Mouse (Mus musculus): ENCODE results near the gene Clcnkb. TPM values are rescaled to one million over a fixed set of nuclear protein-coding genes. Genes with fewer than 3 reads are reported as not detected.

Gene Clcnkb
- polyA plus RNA-seq, 1 experiment from 2014 or later = not detected

GRCm38 (mm10) chr4:141400171-141400570 lies 15.6 kb downstream of the Clcnkb start:
- no peak overlapping the region for H3K4me3 ChIP-seq (ENCODE audit: low read depth, low read length)
- H3K4me2 ChIP-seq = no peak overlapping the region
- ATAC-seq (replicated peaks; ENCODE audit: low FRiP score) = no peak
- WGBS = 77% methylated on average over 15 of the region's 15 CpGs
- H3K36me3 ChIP-seq (ENCODE audit: control insufficient read depth, insufficient read depth, low read length) = no peaks in the 10 kb centered on the region
- H3K4me1 ChIP-seq (replicated peaks; ENCODE audit: control insufficient read depth, insufficient read depth, low read length) = no peaks in the 10 kb centered on the region
- DNase-seq (ENCODE audit: low spot score) = no peak
- no peaks in the 10 kb centered on the region for H3K9me3 ChIP-seq (ENCODE audit: control insufficient read depth, low read length)
- no peak overlapping the region for H3K27ac ChIP-seq (ENCODE audit: low read depth, low read length)
- no peak overlapping the region for H3K9ac ChIP-seq (ENCODE audit: low read depth, low read length)
- peaks cover 15% of the 10 kb centered on the region for H3K27me3 ChIP-seq (replicated peaks; ENCODE audit: control insufficient read depth, insufficient read depth, low read length)

GRCm38 (mm10) chr4:141398545-141398944 lies 17.3 kb downstream of the Clcnkb start, which contains the start of gene Clcnka:
TSS of gene Clcnka (minus strand) at chr4:141398724.
- peaks cover 12% of the 10 kb centered on the region for H3K27me3 ChIP-seq (replicated peaks; ENCODE audit: control insufficient read depth, insufficient read depth, low read length)
- ATAC-seq (replicated peaks; ENCODE audit: low FRiP score) = no peak
- no peak for DNase-seq (ENCODE audit: low spot score)
- H3K4me2 ChIP-seq = no peak within 1 kb of the TSS
- H3K36me3 ChIP-seq (ENCODE audit: control insufficient read depth, insufficient read depth, low read length) = no peaks in the 10 kb centered on the region
- no peak within 1 kb of the TSS for H3K27ac ChIP-seq (ENCODE audit: low read depth, low read length)
- H3K9ac ChIP-seq (ENCODE audit: low read depth, low read length) = no peak within 1 kb of the TSS
- no peaks in the 10 kb centered on the region for H3K9me3 ChIP-seq (ENCODE audit: control insufficient read depth, low read length)
- no peak within 1 kb of the TSS for H3K4me3 ChIP-seq (ENCODE audit: low read depth, low read length)
- H3K4me1 ChIP-seq (replicated peaks; ENCODE audit: control insufficient read depth, insufficient read depth, low read length) = no peaks in the 10 kb centered on the region
- 58% methylated on average over 12 of the region's 12 CpGs for WGBS

GRCm38 (mm10) chr4:141397861-141398260 lies 18.0 kb downstream of the Clcnkb start:
- Histone ChIP-seq H3K4me1 (replicated peaks; ENCODE audit: control insufficient read depth, insufficient read depth, low read length) (no peaks in the 10 kb centered on the region), H3K9ac (ENCODE audit: low read depth, low read length) (no peak overlapping the region), H3K36me3 (ENCODE audit: control insufficient read depth, insufficient read depth, low read length) (no peaks in the 10 kb centered on the region), H3K9me3 (ENCODE audit: control insufficient read depth, low read length) (no peaks in the 10 kb centered on the region), H3K4me3 (ENCODE audit: low read depth, low read length) (no peak overlapping the region), H3K27ac (ENCODE audit: low read depth, low read length) (no peak overlapping the region), H3K27me3 (replicated peaks; ENCODE audit: control insufficient read depth, insufficient read depth, low read length) (peaks cover 12% of the 10 kb centered on the region), H3K4me2 (no peak overlapping the region)
- DNase-seq (ENCODE audit: low spot score) (no peak), ATAC-seq (replicated peaks; ENCODE audit: low FRiP score) (no peak)
- WGBS = 60% methylated on average over 12 of the region's 12 CpGs

GRCm38 (mm10) chr4:141394751-141395150 lies 21.1 kb downstream of the Clcnkb start:
- H3K9me3 ChIP-seq (ENCODE audit: control insufficient read depth, low read length) = no peaks in the 10 kb centered on the region
- no peak overlapping the region for H3K27ac ChIP-seq (ENCODE audit: low read depth, low read length)
- no peak for DNase-seq (ENCODE audit: low spot score)
- WGBS = 21% methylated on average over 12 of the region's 16 CpGs
- no peak overlapping the region for H3K9ac ChIP-seq (ENCODE audit: low read depth, low read length)
- H3K36me3 ChIP-seq (ENCODE audit: control insufficient read depth, insufficient read depth, low read length) = no peaks in the 10 kb centered on the region
- H3K4me1 ChIP-seq (replicated peaks; ENCODE audit: control insufficient read depth, insufficient read depth, low read length) = no peaks in the 10 kb centered on the region
- no peak overlapping the region for H3K4me3 ChIP-seq (ENCODE audit: low read depth, low read length)
- H3K4me2 ChIP-seq = peak overlapping the region; percentile 34
- ATAC-seq (replicated peaks; ENCODE audit: low FRiP score) = no peak
- peaks cover 15% of the 10 kb centered on the region for H3K27me3 ChIP-seq (replicated peaks; ENCODE audit: control insufficient read depth, insufficient read depth, low read length)

- 71% methylated on average over 12 of the region's 12 CpGs for WGBS
- Histone ChIP-seq H3K9me3 (ENCODE audit: control insufficient read depth, low read length) (no peaks in the 10 kb centered on the region), H3K27ac (ENCODE audit: low read depth, low read length) (no peak overlapping the region), H3K4me1 (replicated peaks; ENCODE audit: control insufficient read depth, insufficient read depth, low read length) (no peaks in the 10 kb centered on the region), H3K27me3 (replicated peaks; ENCODE audit: control insufficient read depth, insufficient read depth, low read length) (peaks cover 11% of the 10 kb centered on the region; the same call in 1 of the 2 replicates), H3K4me3 (ENCODE audit: low read depth, low read length) (no peak overlapping the region), H3K4me2 (no peak overlapping the region), H3K9ac (ENCODE audit: low read depth, low read length) (no peak overlapping the region), H3K36me3 (ENCODE audit: control insufficient read depth, insufficient read depth, low read length) (no peaks in the 10 kb centered on the region)
- ATAC-seq (replicated peaks; ENCODE audit: low FRiP score) (no peak), DNase-seq (ENCODE audit: low spot score) (no peak)
Observed at GRCm38 (mm10) chr4:141391293-141391692, 24.5 kb downstream of the Clcnkb start.

GRCm38 (mm10) chr4:141389366-141390150 lies 26.3 kb downstream of the Clcnkb start:
- no peaks in the 10 kb centered on the region for H3K9me3 ChIP-seq (ENCODE audit: control insufficient read depth, low read length)
- peaks cover 12% of the 10 kb centered on the region for H3K27me3 ChIP-seq (replicated peaks; ENCODE audit: control insufficient read depth, insufficient read depth, low read length)
- H3K27ac ChIP-seq (ENCODE audit: low read depth, low read length) = no peak overlapping the region
- WGBS = 66% methylated on average over 18 of the region's 18 CpGs
- DNase-seq (ENCODE audit: low spot score) = no peak
- no peaks in the 10 kb centered on the region for H3K36me3 ChIP-seq (ENCODE audit: control insufficient read depth, insufficient read depth, low read length)
- H3K4me3 ChIP-seq (ENCODE audit: low read depth, low read length) = no peak overlapping the region
- no peak overlapping the region for H3K9ac ChIP-seq (ENCODE audit: low read depth, low read length)
- H3K4me1 ChIP-seq (replicated peaks; ENCODE audit: control insufficient read depth, insufficient read depth, low read length) = no peaks in the 10 kb centered on the region
- ATAC-seq (replicated peaks; ENCODE audit: low FRiP score) = no peak
- H3K4me2 ChIP-seq = no peak overlapping the region

GRCm38 (mm10) chr4:141387933-141388332 lies 27.9 kb downstream of the Clcnkb start:
- DNase-seq (ENCODE audit: low spot score) (no peak), ATAC-seq (replicated peaks; ENCODE audit: low FRiP score) (no peak)
- no peaks in the 10 kb centered on the region for H3K36me3 ChIP-seq (ENCODE audit: control insufficient read depth, insufficient read depth, low read length)
- H3K9ac ChIP-seq (ENCODE audit: low read depth, low read length) = no peak overlapping the region
- no peaks in the 10 kb centered on the region for H3K4me1 ChIP-seq (replicated peaks; ENCODE audit: control insufficient read depth, insufficient read depth, low read length)
- H3K27me3 ChIP-seq (replicated peaks; ENCODE audit: control insufficient read depth, insufficient read depth, low read length) = peaks cover 28% of the 10 kb centered on the region
- WGBS = 65% methylated on average over 5 of the region's 5 CpGs
- no peak overlapping the region for H3K27ac ChIP-seq (ENCODE audit: low read depth, low read length)
- H3K9me3 ChIP-seq (ENCODE audit: control insufficient read depth, low read length) = no peaks in the 10 kb centered on the region
- no peak overlapping the region for H3K4me3 ChIP-seq (ENCODE audit: low read depth, low read length)
- H3K4me2 ChIP-seq = no peak overlapping the region

- 22% methylated on average over 5 of the region's 5 CpGs for WGBS
- Histone ChIP-seq H3K4me3 (ENCODE audit: low read depth, low read length) (no peak overlapping the region), H3K36me3 (ENCODE audit: control insufficient read depth, insufficient read depth, low read length) (no peaks in the 10 kb centered on the region), H3K9me3 (ENCODE audit: control insufficient read depth, low read length) (no peaks in the 10 kb centered on the region), H3K27me3 (replicated peaks; ENCODE audit: control insufficient read depth, insufficient read depth, low read length) (peaks cover 35% of the 10 kb centered on the region), H3K9ac (ENCODE audit: low read depth, low read length) (no peak overlapping the region), H3K4me2 (no peak overlapping the region), H3K27ac (ENCODE audit: low read depth, low read length) (no peak overlapping the region), H3K4me1 (replicated peaks; ENCODE audit: control insufficient read depth, insufficient read depth, low read length) (peaks cover 5% of the 10 kb centered on the region; the same call in 1 of the 2 replicates)
- ATAC-seq (replicated peaks; ENCODE audit: low FRiP score) = no peak
- peak; percentile 62 for DNase-seq (ENCODE audit: low spot score)
Observed at GRCm38 (mm10) chr4:141387093-141387784, 28.6 kb downstream of the Clcnkb start.
